Mouse (Mus musculus): ENCODE measurements around the gene Sp6.

- TF ChIP-seq CTCF (conservative IDR thresholded peaks at IDR 0.05 in 1 of 2, IDR thresholded peaks at IDR 0.05 in 1 of 2; ENCODE audit: low read depth in 2 of 2, low read length in 2 of 2) (peak; percentile 31 to 42; a peak in 3 of 4 replicates), GABPA (IDR thresholded peaks at IDR 0.05; ENCODE audit: insufficient replicate concordance, low read depth, low read length) (no peak), BHLHE40 (IDR thresholded peaks at IDR 0.05; ENCODE audit: low read depth, low read length) (no peak), MEF2A (IDR thresholded peaks at IDR 0.05; ENCODE audit: borderline replicate concordance, low read depth, low read length) (no peak), MYC (IDR thresholded peaks at IDR 0.05; ENCODE audit: low read depth, low read length) (no peak), ELF1 (IDR thresholded peaks at IDR 0.05; ENCODE audit: low read depth, low read length) (no peak)
Measured at GRCm38 (mm10) chr11:97063921-97064295, 50.7 kb downstream of the Sp6 start.
